Mouse (Mus musculus): ENCODE results near the gene Cd200r3. TPM values are rescaled to one million over a fixed set of nuclear protein-coding genes. Genes with fewer than 3 reads are reported as not detected.

Cd200r3 gene
- polyA plus RNA-seq (2016; fragmentation: Nextera tagmentation; extraction: Ambion mirVana) = not detected in 2 replicates

- no peaks in the 10 kb centered on the region for H3K9me3 ChIP-seq (replicated peaks)
- no peaks in the 10 kb centered on the region for H3K36me3 ChIP-seq
- WGBS = 83% methylated on average over 3 of the region's 3 CpGs
- no peak for DNase-seq (ENCODE audit: low spot score)
- H3K27ac ChIP-seq = no peak within 1 kb of the TSS
- H3K4me1 ChIP-seq = no peaks in the 10 kb centered on the region
- no peaks in the 10 kb centered on the region for H3K27me3 ChIP-seq (ENCODE audit: low read depth, poor library complexity, severe bottlenecking)
- no peak within 1 kb of the TSS for H3K4me3 ChIP-seq
Observed at GRCm38 (mm10) chr16:44943468-44943867, at the start of gene Cd200r3. Gene Cd200r3 (plus strand): TSS chr16:44943678.

GRCm38 (mm10) chr16:44932016-44932415 is 11.5 kb upstream of the Cd200r3 start:
- H3K9me3 ChIP-seq (replicated peaks) = no peaks in the 10 kb centered on the region
- H3K27ac ChIP-seq = no peak overlapping the region
- H3K4me3 ChIP-seq = no peak overlapping the region
- H3K36me3 ChIP-seq = no peaks in the 10 kb centered on the region
- H3K27me3 ChIP-seq (ENCODE audit: low read depth, poor library complexity, severe bottlenecking) = no peaks in the 10 kb centered on the region
- WGBS = 91% methylated on average over 1 of the region's 1 CpGs
- no peak for DNase-seq (ENCODE audit: low spot score)
- H3K4me1 ChIP-seq = no peaks in the 10 kb centered on the region

- Histone ChIP-seq H3K27ac (no peak overlapping the region), H3K4me1 (no peaks in the 10 kb centered on the region), H3K36me3 (no peaks in the 10 kb centered on the region), H3K4me3 (no peak overlapping the region), H3K9me3 (replicated peaks) (no peaks in the 10 kb centered on the region), H3K27me3 (ENCODE audit: low read depth, poor library complexity, severe bottlenecking) (no peaks in the 10 kb centered on the region)
- no peak for DNase-seq (ENCODE audit: low spot score)
- WGBS = 84% methylated on average over 4 of the region's 4 CpGs
Observed at GRCm38 (mm10) chr16:44951360-44952114, 8.1 kb downstream of the Cd200r3 start.

DNA sequence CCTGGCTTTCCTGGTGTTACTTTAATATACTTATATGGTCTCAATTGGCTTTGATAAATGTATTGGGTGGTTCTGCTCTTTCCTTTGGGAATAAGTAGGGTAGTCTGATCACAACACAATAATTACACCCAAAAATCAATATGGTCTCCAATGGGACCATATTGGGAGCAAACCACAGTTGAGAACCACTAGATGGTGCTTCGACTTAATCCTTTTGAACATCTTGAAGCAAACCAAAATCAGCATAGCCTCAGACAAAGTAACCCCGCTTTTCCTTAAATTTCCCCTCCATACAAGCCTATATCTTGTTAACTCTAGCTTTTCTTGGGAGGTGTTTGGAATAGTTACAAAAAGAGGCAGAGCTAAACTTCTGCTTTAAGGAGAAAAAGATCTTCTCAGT is 18.8 kb downstream of the Cd200r3 start:
- no peak for DNase-seq (ENCODE audit: low spot score)

GRCm38 (mm10) chr16:44962777-44963176 is 19.3 kb downstream of the Cd200r3 start:
- Histone ChIP-seq H3K4me3 (no peak overlapping the region), H3K27ac (no peak overlapping the region), H3K27me3 (ENCODE audit: low read depth, poor library complexity, severe bottlenecking) (no peaks in the 10 kb centered on the region), H3K36me3 (no peaks in the 10 kb centered on the region), H3K9me3 (replicated peaks) (no peaks in the 10 kb centered on the region), H3K4me1 (no peaks in the 10 kb centered on the region)
- no peak for DNase-seq (ENCODE audit: low spot score)
- 85% methylated on average over 2 of the region's 2 CpGs for WGBS

More for the DNA sequence above, 18.8 kb downstream of the Cd200r3 start:
- 90% methylated on average over 2 of the region's 2 CpGs for WGBS
- no peaks in the 10 kb centered on the region for H3K27me3 ChIP-seq (ENCODE audit: low read depth, poor library complexity, severe bottlenecking)
- no peaks in the 10 kb centered on the region for H3K4me1 ChIP-seq
- no peak overlapping the region for H3K4me3 ChIP-seq
- no peaks in the 10 kb centered on the region for H3K9me3 ChIP-seq (replicated peaks)
- H3K36me3 ChIP-seq = no peaks in the 10 kb centered on the region
- H3K27ac ChIP-seq = no peak overlapping the region

GRCm38 (mm10) chr16:44964526-44965374 is 21.3 kb downstream of the Cd200r3 start:
- Histone ChIP-seq H3K27ac (no peak overlapping the region), H3K27me3 (ENCODE audit: low read depth, poor library complexity, severe bottlenecking) (no peaks in the 10 kb centered on the region), H3K36me3 (no peaks in the 10 kb centered on the region), H3K4me3 (no peak overlapping the region), H3K9me3 (replicated peaks) (no peaks in the 10 kb centered on the region), H3K4me1 (no peaks in the 10 kb centered on the region)
- DNase-seq (ENCODE audit: low spot score) = no peak
- 90% methylated on average over 6 of the region's 6 CpGs for WGBS

- WGBS = 95% methylated on average over 8 of the region's 8 CpGs
- DNase-seq (ENCODE audit: low spot score) = no peak
- no peak overlapping the region for H3K4me3 ChIP-seq
- no peak overlapping the region for H3K27ac ChIP-seq
- H3K9me3 ChIP-seq (replicated peaks) = no peaks in the 10 kb centered on the region
- no peaks in the 10 kb centered on the region for H3K27me3 ChIP-seq (ENCODE audit: low read depth, poor library complexity, severe bottlenecking)
- no peaks in the 10 kb centered on the region for H3K36me3 ChIP-seq
- no peaks in the 10 kb centered on the region for H3K4me1 ChIP-seq
Observed at GRCm38 (mm10) chr16:44965428-44965827, 21.9 kb downstream of the Cd200r3 start.

GRCm38 (mm10) chr16:44965890-44966289 is 22.4 kb downstream of the Cd200r3 start:
- Histone ChIP-seq H3K27ac (no peak overlapping the region), H3K4me1 (no peaks in the 10 kb centered on the region), H3K9me3 (replicated peaks) (no peaks in the 10 kb centered on the region), H3K36me3 (no peaks in the 10 kb centered on the region), H3K27me3 (ENCODE audit: low read depth, poor library complexity, severe bottlenecking) (no peaks in the 10 kb centered on the region), H3K4me3 (no peak overlapping the region)
- no peak for DNase-seq (ENCODE audit: low spot score)
- 71% methylated on average over 3 of the region's 3 CpGs for WGBS

DNA sequence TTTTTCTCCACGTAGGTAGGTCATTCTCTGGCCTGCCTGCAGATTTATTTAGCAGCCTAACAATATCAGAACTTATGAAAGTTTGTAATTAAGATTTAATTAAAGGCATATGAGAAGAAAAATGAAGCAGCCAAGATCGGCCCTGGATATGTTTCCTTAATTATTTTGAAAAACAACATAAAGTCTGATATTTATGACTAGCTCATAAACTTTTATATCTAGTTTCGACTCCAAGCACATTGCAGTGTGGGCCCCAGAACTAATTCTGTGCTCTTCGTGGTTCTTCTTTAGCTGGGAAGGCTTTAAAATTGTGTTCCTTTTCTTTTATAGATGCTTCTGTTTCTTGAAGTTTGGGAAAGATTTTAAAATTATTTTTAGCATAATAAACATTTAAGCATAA is 23.4 kb downstream of the Cd200r3 start:
- no peak for DNase-seq (ENCODE audit: low spot score)
- Histone ChIP-seq H3K4me1 (no peaks in the 10 kb centered on the region), H3K4me3 (no peak overlapping the region), H3K36me3 (no peaks in the 10 kb centered on the region), H3K27me3 (ENCODE audit: low read depth, poor library complexity, severe bottlenecking) (no peaks in the 10 kb centered on the region), H3K27ac (no peak overlapping the region), H3K9me3 (replicated peaks) (no peaks in the 10 kb centered on the region)
- WGBS = 69% methylated on average over 4 of the region's 4 CpGs

DNA sequence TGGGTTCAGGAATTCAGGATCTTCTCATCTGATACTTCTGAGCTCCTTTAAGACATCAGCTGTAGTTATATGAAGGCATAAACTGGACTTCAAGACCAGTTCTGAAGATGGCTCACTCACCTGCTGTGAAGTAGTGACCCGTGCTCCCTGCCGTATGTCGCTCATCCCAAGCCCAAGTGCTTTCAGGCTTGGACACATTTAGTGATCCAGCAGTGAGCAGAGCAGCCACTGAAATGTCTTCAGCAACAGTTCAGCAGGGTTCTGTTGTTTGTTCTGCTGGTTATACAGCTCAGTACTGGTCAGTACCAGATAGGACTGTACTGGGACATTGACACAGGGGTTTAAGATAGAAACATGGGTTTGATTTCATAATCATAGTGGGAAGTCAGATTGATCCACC is 24.6 kb downstream of the Cd200r3 start:
- 94% methylated on average over 3 of the region's 3 CpGs for WGBS
- no peaks in the 10 kb centered on the region for H3K4me1 ChIP-seq
- H3K36me3 ChIP-seq = no peaks in the 10 kb centered on the region
- no peak overlapping the region for H3K27ac ChIP-seq
- DNase-seq (ENCODE audit: low spot score) = no peak
- no peaks in the 10 kb centered on the region for H3K9me3 ChIP-seq (replicated peaks)
- no peaks in the 10 kb centered on the region for H3K27me3 ChIP-seq (ENCODE audit: low read depth, poor library complexity, severe bottlenecking)
- no peak overlapping the region for H3K4me3 ChIP-seq

GRCm38 (mm10) chr16:44970925-44971324 is 27.4 kb downstream of the Cd200r3 start:
- DNase-seq (ENCODE audit: low spot score) = no peak
- Histone ChIP-seq H3K27me3 (ENCODE audit: low read depth, poor library complexity, severe bottlenecking) (no peaks in the 10 kb centered on the region), H3K27ac (no peak overlapping the region), H3K36me3 (no peaks in the 10 kb centered on the region), H3K4me3 (no peak overlapping the region), H3K4me1 (no peaks in the 10 kb centered on the region), H3K9me3 (replicated peaks) (no peaks in the 10 kb centered on the region)
- WGBS = 75% methylated on average over 4 of the region's 4 CpGs

DNA sequence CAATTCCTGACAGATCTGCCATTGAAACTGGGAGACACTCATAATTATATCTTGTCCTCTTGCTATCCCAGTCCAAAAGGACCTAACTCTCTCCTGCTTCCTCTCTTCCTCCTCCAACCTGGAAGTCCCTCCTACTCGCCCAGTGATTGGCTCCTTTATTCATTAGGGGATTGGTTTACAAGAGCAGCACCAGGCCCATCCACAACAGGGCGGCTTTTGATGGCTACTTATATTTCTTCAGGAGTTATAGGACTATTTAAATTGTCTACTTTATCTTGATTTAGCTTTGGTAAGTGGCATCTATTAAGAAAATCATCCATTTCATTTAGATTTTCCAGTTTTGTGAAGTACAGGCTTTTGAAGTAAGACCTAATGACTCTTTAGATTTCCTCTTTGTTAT is 30.6 kb downstream of the Cd200r3 start:
- no peaks in the 10 kb centered on the region for H3K9me3 ChIP-seq (replicated peaks)
- DNase-seq (ENCODE audit: low spot score) = no peak
- no peaks in the 10 kb centered on the region for H3K27me3 ChIP-seq (ENCODE audit: low read depth, poor library complexity, severe bottlenecking)
- peaks cover 6% of the 10 kb centered on the region; the same call in 1 of the 2 replicates for H3K4me1 ChIP-seq
- no peak overlapping the region for H3K4me3 ChIP-seq
- H3K36me3 ChIP-seq = no peaks in the 10 kb centered on the region
- H3K27ac ChIP-seq = no peak overlapping the region
- 75% methylated on average over 2 of the region's 2 CpGs for WGBS

DNA sequence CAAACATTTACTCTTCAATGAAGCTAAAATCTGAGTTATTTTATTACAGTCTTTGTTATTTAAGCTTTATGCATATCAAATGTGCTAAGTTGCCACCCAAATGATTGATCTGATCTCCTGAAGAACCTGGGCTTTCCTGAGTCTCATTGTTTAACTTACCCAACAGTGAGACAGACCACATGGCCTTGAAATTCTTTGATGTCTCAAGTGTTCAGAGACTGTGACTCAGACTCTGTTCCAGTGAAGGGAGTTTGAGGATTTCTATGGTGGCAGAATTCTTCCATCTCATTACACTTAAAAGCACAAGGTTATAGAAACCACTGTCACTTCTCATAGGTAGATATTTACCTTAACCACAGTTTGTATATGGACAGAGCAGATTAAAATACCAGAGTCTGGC is 32.6 kb downstream of the Cd200r3 start:
- Histone ChIP-seq H3K27me3 (ENCODE audit: low read depth, poor library complexity, severe bottlenecking) (no peaks in the 10 kb centered on the region), H3K4me1 (peaks cover 6% of the 10 kb centered on the region; the same call in 1 of the 2 replicates), H3K27ac (no peak overlapping the region), H3K36me3 (no peaks in the 10 kb centered on the region), H3K4me3 (no peak overlapping the region), H3K9me3 (replicated peaks) (no peaks in the 10 kb centered on the region)
- no peak for DNase-seq (ENCODE audit: low spot score)
